ENCODE assay signal across 15 mouse cellular contexts in genomic region chr11:64752816-64753215, GRCm38 (mm10).
A peak's percentile ranks its signal among the peaks of the same experiment; 100 is the strongest.
DNase-seq lines count a peak whose midpoint lies in the region; ATAC-seq and TF ChIP-seq lines count a peak whose summit lies in the region.
"Had no signal": no experiment of that assay in that cellular context is flagged by ENCODE, and none has a peak within 500 bp of the region (broad histone marks: within the 10 kb centered on the region; RNA-seq: fewer than 3 reads in every experiment).

No protein-coding gene starts in this region.

- no peaks in the 10 kb centered on the region for H3K4me1 ChIP-seq in forebrain, postnatal 0 days (ENCODE audit: insufficient read depth)
- no peaks in the 10 kb centered on the region for H3K4me1 ChIP-seq in forebrain, embryonic 11.5 days (replicated peaks; ENCODE audit: control insufficient read depth, insufficient read depth, low read length)
- H3K4me1 ChIP-seq in thymus, adult 2 months (replicated peaks; ENCODE audit: control insufficient read depth, insufficient read depth, low read length): 0 out of 2 replicates have a peak, but pooled peaks cover 3% of the 10 kb centered on the region
- H3K4me1 ChIP-seq in lung, adult 2 months (ENCODE audit: control insufficient read depth, insufficient read depth, low read length): no peaks in the 10 kb centered on the region
- H3K4me1 ChIP-seq: liver, embryonic 15.5 days had no signal

- intact Hi-C loops in left cerebral cortex, postnatal 10 days (cut with DNase I): no loop called here

- H3K9ac ChIP-seq in forebrain, postnatal 0 days: no peak overlapping the region
- no peak overlapping the region for H3K9ac ChIP-seq in forebrain, embryonic 11.5 days (ENCODE audit: low read length)
- H3K9ac ChIP-seq: limb, embryonic 12.5 days; liver, embryonic 15.5 days had no signal

- H3K36me3 ChIP-seq in forebrain, postnatal 0 days (ENCODE audit: insufficient read depth): no peaks in the 10 kb centered on the region
- H3K36me3 ChIP-seq in forebrain, embryonic 11.5 days (ENCODE audit: control insufficient read depth, insufficient read depth, low read length): no peaks in the 10 kb centered on the region
- H3K36me3 ChIP-seq in thymus, adult 2 months (ENCODE audit: control insufficient read depth, insufficient read depth, low read length): no peaks in the 10 kb centered on the region
- H3K36me3 ChIP-seq: limb, embryonic 12.5 days; liver, embryonic 15.5 days had no signal

- DNase-seq in forebrain, postnatal 0 days: peak; percentile 6
- DNase-seq in forebrain, embryonic 11.5 days (ENCODE audit: low spot score): no peak
- peak; percentile 10 to 27 for DNase-seq in left cerebral cortex, postnatal 10 days (ENCODE audit: extremely low spot score in 1 of 2, low spot score in 2 of 2)
- DNase-seq in left cerebral cortex, adult 9 months (ENCODE audit: low spot score in 2 of 2): no peak
- DNase-seq in thymus, postnatal 4 days: peak; percentile 24
- DNase-seq in thymus, adult 2 months: no peak
- no peak for DNase-seq in lung, adult 2 months
- DNase-seq: adrenal gland, adult 8-10 months; kidney, adult 11 months; kidney, postnatal 14 days; layer of hippocampus, adult 9-11 months; lung, postnatal 14 days had no signal

- WGBS in forebrain, postnatal 0 days: 34% methylated on average over 7 of the region's 7 CpGs
- 57% methylated on average over 7 of the region's 7 CpGs for WGBS in forebrain, embryonic 11.5 days
- WGBS in thymus, adult 2 months: 93% methylated on average over 7 of the region's 7 CpGs
- WGBS in lung, adult 2 months: 66% methylated on average over 7 of the region's 7 CpGs

- TF ChIP-seq POLR2A in thymus, adult 2 months (IDR thresholded peaks at IDR 0.05; ENCODE audit: control insufficient read depth, extremely low read depth, insufficient read depth, low read length, poor library complexity): no peak
- no peak for TF ChIP-seq POLR2A in lung, adult 2 months (IDR thresholded peaks at IDR 0.05; ENCODE audit: borderline replicate concordance, extremely low read depth, low read depth, low read length)

- no peak overlapping the region for H3K4me3 ChIP-seq in forebrain, postnatal 0 days (ENCODE audit: low read depth, low read length)
- no peak overlapping the region for H3K4me3 ChIP-seq in forebrain, embryonic 11.5 days (ENCODE audit: low read depth, low read length)
- no peak overlapping the region for H3K4me3 ChIP-seq in thymus, adult 2 months (ENCODE audit: control insufficient read depth, insufficient read depth, low read length)
- no peak overlapping the region for H3K4me3 ChIP-seq in lung, adult 2 months (replicated peaks; ENCODE audit: extremely low read depth, low read depth, low read length)
- H3K4me3 ChIP-seq: erythroblast, embryonic 14.5 days; limb, embryonic 12.5 days; liver, embryonic 15.5 days had no signal

- no peak for ATAC-seq in forebrain, postnatal 0 days
- no peak for ATAC-seq in forebrain, embryonic 11.5 days (replicated peaks; ENCODE audit: low FRiP score)

- no peaks in the 10 kb centered on the region for H3K9me3 ChIP-seq in forebrain, postnatal 0 days (ENCODE audit: low read length)
- H3K9me3 ChIP-seq in forebrain, embryonic 11.5 days (ENCODE audit: control insufficient read depth, low read length): no peaks in the 10 kb centered on the region
- H3K9me3 ChIP-seq: limb, embryonic 12.5 days; liver, embryonic 15.5 days had no signal

- no peak for TF ChIP-seq CTCF in forebrain, postnatal 0 days (IDR thresholded peaks at IDR 0.05; ENCODE audit: low read depth)
- TF ChIP-seq CTCF in thymus, adult 2 months (IDR thresholded peaks at IDR 0.05; ENCODE audit: borderline replicate concordance, control insufficient read depth, extremely low read depth, insufficient read depth, low read length, poor library complexity): no peak
- TF ChIP-seq CTCF in lung, adult 2 months (IDR thresholded peaks at IDR 0.05; ENCODE audit: insufficient read depth, low read length): no peak

- no peaks in the 10 kb centered on the region for H3K27me3 ChIP-seq in forebrain, postnatal 0 days (ENCODE audit: insufficient read depth, low read length)
- H3K27me3 ChIP-seq in forebrain, embryonic 11.5 days (ENCODE audit: control insufficient read depth, insufficient read depth, low read length): no peaks in the 10 kb centered on the region
- no peaks in the 10 kb centered on the region for H3K27me3 ChIP-seq in thymus, adult 2 months (ENCODE audit: control insufficient read depth, insufficient read depth, low read length)
- H3K27me3 ChIP-seq: limb, embryonic 12.5 days; liver, embryonic 15.5 days had no signal

- no peak overlapping the region for H3K4me2 ChIP-seq in forebrain, postnatal 0 days (ENCODE audit: low read depth)
- H3K4me2 ChIP-seq in forebrain, embryonic 11.5 days (ENCODE audit: low read depth, low read length, severe bottlenecking): no peak overlapping the region
- H3K4me2 ChIP-seq: limb, embryonic 12.5 days; liver, embryonic 15.5 days had no signal

- no peak overlapping the region for H3K27ac ChIP-seq in forebrain, postnatal 0 days (ENCODE audit: low read depth, low read length)
- no peak overlapping the region for H3K27ac ChIP-seq in forebrain, embryonic 11.5 days (ENCODE audit: low read depth, low read length)
- no peak overlapping the region for H3K27ac ChIP-seq in thymus, adult 2 months (ENCODE audit: control insufficient read depth, insufficient read depth, low read length)
- H3K27ac ChIP-seq: limb, embryonic 12.5 days; liver, embryonic 15.5 days had no signal

Comparison
In these comparisons a context has a peak if more than half of its experiments do, and no peak if none do; other contexts are left out.
1. DNase-seq: peak in forebrain, postnatal 0 days (single experiment), left cerebral cortex, postnatal 10 days (2 of 2) and thymus, postnatal 4 days (single experiment); none in forebrain, embryonic 11.5 days (single experiment), left cerebral cortex, adult 9 months (0 of 2), thymus, adult 2 months (single experiment) and lung, adult 2 months (single experiment).